Mouse (Mus musculus): ENCODE results near the gene Gucy1a1. TPM values are rescaled to one million over a fixed set of nuclear protein-coding genes. Genes with fewer than 3 reads are reported as not detected.

Gene Gucy1a1
- polyA plus RNA-seq (2012; rRNA removed): 11.7 and 12.3 TPM in 2 replicates

GRCm38 (mm10) chr3:82145126-82145901, at the start of gene Gucy1a1:
Gene Gucy1a1, minus strand, starts transcription at chr3:82145789.

DNA sequence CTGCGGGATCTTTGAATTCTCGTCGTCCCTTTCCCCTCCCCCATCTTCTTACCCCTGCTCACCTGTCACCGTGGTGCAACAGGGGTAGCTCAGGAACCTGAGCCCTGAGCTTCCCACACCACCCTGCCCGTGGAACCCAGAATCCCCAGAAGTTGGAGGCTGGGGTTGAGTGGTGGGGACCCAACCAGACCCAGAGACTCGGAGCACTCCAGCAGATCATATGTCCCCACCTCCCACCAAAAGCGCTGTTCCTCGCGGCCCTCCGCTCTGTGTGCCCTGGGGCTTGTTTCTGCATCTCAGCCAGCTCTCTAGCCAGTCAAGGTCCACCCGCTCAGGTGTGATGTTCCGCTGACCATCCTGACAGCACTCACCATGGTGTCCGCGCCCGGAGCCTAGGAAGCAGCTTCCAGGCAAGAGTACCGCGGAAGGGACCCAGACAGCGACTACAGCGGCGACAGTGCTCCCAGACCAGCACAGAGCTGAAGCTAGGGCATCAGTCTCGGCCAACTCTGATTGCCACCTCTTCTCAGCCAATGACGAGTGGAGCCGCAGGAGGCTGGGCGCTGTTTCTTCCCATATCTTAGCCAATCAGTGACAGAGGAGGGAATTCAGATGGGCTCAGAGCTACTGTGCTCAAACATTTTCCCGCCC, 71.3 kb downstream of the Gucy1a1 start, which contains the start of gene Gucy1b1:
Gene Gucy1b1 (minus strand): TSS at position 489 of the 651 bp plus-strand sequence.

Other genes starting within 250 kb of the Gucy1a1 start
- gene Ctso, start 213.2 kb downstream of the Gucy1a1 start, polyA plus RNA-seq (2012; rRNA removed): 5.1 and 5.4 TPM in 2 replicates
- gene Tdo2, start 169.6 kb downstream of the Gucy1a1 start, polyA plus RNA-seq (2012; rRNA removed): 0.32 TPM in 1 of 2 replicates, not detected in the other
- not detected in 2 replicates for gene Asic5, start 163.5 kb downstream of the Gucy1a1 start, polyA plus RNA-seq (2012; rRNA removed)
- 4.4 and 5.3 TPM in 2 replicates for gene Gucy1b1, start 71.1 kb downstream of the Gucy1a1 start, polyA plus RNA-seq (2012; rRNA removed)
- 0.76 and 0.90 TPM in 2 replicates for gene Map9, start 212.3 kb upstream of the Gucy1a1 start, polyA plus RNA-seq (2012; rRNA removed)